In the genomic region with DNA sequence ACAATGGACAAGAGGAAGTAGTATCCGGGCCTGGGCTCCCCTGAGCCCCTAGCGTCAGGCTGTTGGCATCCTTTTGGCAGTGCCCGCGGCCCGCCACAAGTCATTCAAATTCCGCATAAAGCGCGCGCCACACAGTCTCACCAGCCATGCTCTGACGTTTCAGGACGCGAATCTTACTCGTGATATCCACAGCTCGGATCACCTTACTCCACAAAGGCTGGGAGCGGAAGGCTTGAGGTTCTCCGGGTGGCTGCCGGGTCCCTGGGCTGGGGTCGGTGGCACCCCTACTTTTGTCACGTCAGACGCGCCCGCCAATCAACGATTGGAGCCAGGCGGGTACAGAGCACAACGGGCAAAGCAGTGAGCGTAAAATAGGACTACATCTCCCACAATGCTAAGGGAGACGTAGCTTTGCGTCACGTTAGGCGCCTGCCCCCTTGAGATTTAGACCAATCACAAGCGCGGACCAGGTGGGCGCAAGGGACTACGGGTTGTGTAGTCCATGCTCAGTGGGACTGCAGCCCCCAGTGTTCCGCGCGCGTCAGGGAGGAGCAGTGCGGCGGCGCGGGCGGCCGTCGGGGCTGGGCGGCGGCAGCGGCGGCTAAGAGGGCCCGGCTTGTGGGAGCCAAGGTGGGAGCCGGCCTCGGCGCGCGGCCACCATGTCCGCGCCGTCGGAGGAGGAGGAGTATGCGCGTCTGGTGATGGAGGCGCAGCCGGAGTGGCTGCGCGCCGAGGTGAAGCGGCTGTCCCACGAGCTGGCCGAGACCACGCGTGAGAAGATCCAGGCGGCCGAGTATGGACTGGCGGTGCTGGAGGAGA, we compare ENCODE assay signal across 1 mouse cellular context.
A peak's percentile ranks its signal among the peaks of the same experiment; 100 is the strongest.
TF ChIP-seq lines count a peak whose summit lies in the region.

A gene (plus strand): TSS at position 574 of the 819 bp plus-strand sequence.

TF ChIP-seq in myocyte, 11 proteins besides CTCF, POLR2A, EP300 and RAD21 (continued from another document):
- TF ChIP-seq TCF12 (IDR thresholded peaks at IDR 0.05; ENCODE audit: insufficient read depth, poor library complexity, severe bottlenecking) (no peak), MAX (IDR thresholded peaks at IDR 0.05; ENCODE audit: low read depth) (no peak), POLR2AphosphoS2 (IDR thresholded peaks at IDR 0.05; ENCODE audit: insufficient read length, low read depth) (peak; percentile 73), MYOG (IDR thresholded peaks at IDR 0.05; ENCODE audit: control insufficient read depth in 1 of 3, insufficient read depth in 1 of 3, insufficient read length in 2 of 3, low read depth in 2 of 3) (no peak), REST (IDR thresholded peaks at IDR 0.05; ENCODE audit: insufficient read depth, insufficient read length) (peak; percentile 7)
